ENCODE assay signal across 31 mouse cellular contexts in the genomic region with DNA sequence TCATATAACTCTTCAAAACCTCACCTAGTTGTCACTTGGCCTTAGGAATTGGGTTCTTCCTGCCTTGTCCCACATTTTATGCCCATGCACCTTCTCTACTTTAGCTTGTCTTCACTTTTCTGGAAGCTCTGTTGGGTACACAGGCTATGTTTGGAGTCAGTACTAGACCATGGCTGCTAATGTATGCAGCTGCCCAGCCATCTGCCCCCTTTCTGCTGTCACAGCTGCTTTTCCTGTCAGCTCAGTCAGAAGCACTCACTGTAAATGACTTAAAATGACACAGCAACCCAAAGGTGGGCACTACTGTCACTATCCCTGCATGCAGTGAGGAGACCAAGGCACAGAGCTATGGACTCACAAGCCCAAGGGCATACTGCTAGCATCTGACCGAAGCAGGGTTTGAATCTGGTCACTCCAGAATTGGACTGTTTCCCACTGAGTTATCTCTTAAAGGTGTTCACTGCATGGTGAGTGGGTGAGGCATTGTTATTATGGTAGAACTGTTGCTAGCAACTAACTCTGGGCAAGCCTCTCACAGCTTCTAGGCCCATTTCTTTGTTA.
DNase-seq lines count a peak whose midpoint lies in the region; ATAC-seq and TF ChIP-seq lines count a peak whose summit lies in the region.
"Had no signal": no experiment of that assay in that cellular context is flagged by ENCODE, and none has a peak within 500 bp of the region (broad histone marks: within the 10 kb centered on the region; RNA-seq: fewer than 3 reads in every experiment).

No protein-coding gene starts in this region.

- H3K4me2 ChIP-seq in heart, postnatal 0 days (ENCODE audit: low read depth, low read length) = no peak overlapping the region
- H3K4me2 ChIP-seq: neural tube, embryonic 12.5 days had no signal

- H3K27ac ChIP-seq in heart, postnatal 0 days (ENCODE audit: low read depth) = no peak overlapping the region; the same call in 1 of the 2 replicates
- H3K27ac ChIP-seq: kidney, postnatal 0 days; liver, embryonic 14.5 days; macrophage; midbrain, embryonic 10.5 days; neural tube, embryonic 12.5 days; stomach, postnatal 0 days had no signal

- peak; percentile 82 for DNase-seq in heart, adult 11 months
- DNase-seq in heart, postnatal 14 days = no peak
- DNase-seq in heart, postnatal 0 days (ENCODE audit: low spot score) = peak; percentile 30
- no peak for DNase-seq in heart, postnatal 25 days (ENCODE audit: low spot score)
- peak; percentile 31 for DNase-seq in right cerebral cortex, adult 18-20 months
- DNase-seq in right cerebral cortex, postnatal 14 days = no peak
- peak; percentile 49 for DNase-seq in retina, postnatal 1 day
- DNase-seq: adrenal gland, postnatal 10 days; cerebellum, adult 11-12 months; cerebellum, adult 9-11 months; gastrocnemius, postnatal 10 days; kidney, adult 8-10 months; layer of hippocampus, postnatal 36 days; liver; lung, adult 2 months; lung, postnatal 10 days; right cerebral cortex, postnatal 4 days; thymus, adult 18-20 months; thymus, postnatal 4 days had no signal

- no peak for TF ChIP-seq EP300 in heart, postnatal 0 days (IDR thresholded peaks at IDR 0.05; ENCODE audit: low read depth)

- peak; percentile 48 for ATAC-seq in heart, postnatal 0 days (ENCODE audit: insufficient read depth, low read depth)
- ATAC-seq: forebrain, embryonic 16.5 days; intestine, embryonic 16.5 days; midbrain, embryonic 16.5 days had no signal

- H3K4me1 ChIP-seq in heart, postnatal 0 days (ENCODE audit: control insufficient read depth, insufficient read depth) = peaks cover 18% of the 10 kb centered on the region
- H3K4me1 ChIP-seq: midbrain, embryonic 10.5 days; neural tube, embryonic 12.5 days had no signal

- no peaks in the 10 kb centered on the region for H3K36me3 ChIP-seq in heart, postnatal 0 days (replicated peaks; ENCODE audit: control insufficient read depth, insufficient read depth, low read length)
- H3K36me3 ChIP-seq: G1E; midbrain, embryonic 10.5 days; neural tube, embryonic 12.5 days had no signal

- intact Hi-C loops in heart, postnatal 14 days (cut with DNase I) = no loop called here
- intact Hi-C loops in heart, postnatal 25 days (cut with DNase I) = no loop called here

- H3K4me3 ChIP-seq in heart, postnatal 0 days (ENCODE audit: low read depth, low read length) = no peak overlapping the region
- H3K4me3 ChIP-seq: erythroblast, embryonic 14.5 days; midbrain, embryonic 10.5 days; myocyte; neural tube, embryonic 12.5 days had no signal

- WGBS in heart, postnatal 0 days = 48% methylated on average over 1 of the region's 1 CpGs

- no peaks in the 10 kb centered on the region for H3K9me3 ChIP-seq in heart, postnatal 0 days (replicated peaks; ENCODE audit: control insufficient read depth, low read length)
- H3K9me3 ChIP-seq: G1E; midbrain, embryonic 10.5 days; neural tube, embryonic 12.5 days had no signal

- no peaks in the 10 kb centered on the region for H3K27me3 ChIP-seq in heart, postnatal 0 days (ENCODE audit: control insufficient read depth, insufficient read depth, low read length)
- H3K27me3 ChIP-seq: neural tube, embryonic 12.5 days had no signal

- TF ChIP-seq CTCF in heart, postnatal 0 days (IDR thresholded peaks at IDR 0.05; ENCODE audit: low read depth) = no peak

- no peak overlapping the region for H3K9ac ChIP-seq in heart, postnatal 0 days (replicated peaks; ENCODE audit: low read depth, low read length)
- H3K9ac ChIP-seq: liver, embryonic 14.5 days; neural tube, embryonic 12.5 days had no signal

Comparison
In these comparisons a context has a peak if more than half of its experiments do, and no peak if none do; other contexts are left out.
1. DNase-seq: peak in heart, adult 11 months (single experiment), heart, postnatal 0 days (single experiment), right cerebral cortex, adult 18-20 months (single experiment) and retina, postnatal 1 day (single experiment); none in heart, postnatal 14 days (0 of 2), heart, postnatal 25 days (single experiment) and right cerebral cortex, postnatal 14 days (single experiment).